Mouse (Mus musculus) lung, postnatal 0 days (tissue): ENCODE measurements around the gene Zbtb7b. TPM values are rescaled to one million over a fixed set of nuclear protein-coding genes. Genes with fewer than 3 reads are reported as not detected.

Source experiments
- ATAC-seq: fragments of 200-750 bp; cut with Nextera tagmentation; 2 replicates; pipeline ENCODE4 v1.8.0; 2017; ENCODE audit warnings: moderate library complexity
- DNase-seq: peaks from one replicate; pipeline ENCODE4 v3.0.0-alpha.2; 2016; ENCODE audit warnings: low spot score
- H3K27ac ChIP-seq: fragments of 300-500 bp; sonication (generic); 2 replicates; pipeline ENCODE4 v1.5.1; 2014; ENCODE audit warnings: antibody characterized with exemption, mild to moderate bottlenecking, low read length, mixed read lengths
- H3K27me3 ChIP-seq: fragments of 300-500 bp; sonication (generic); replicated peaks from 2 replicates; pipeline ENCODE4 v1.6.1; 2014; ENCODE audit warnings: low read length, mixed read lengths; ENCODE audit not compliant: insufficient read depth
- H3K36me3 ChIP-seq: fragments of 300-500 bp; sonication (generic); 2 replicates; pipeline ENCODE4 v1.6.1; 2014; ENCODE audit warnings: low read length, mixed read lengths; ENCODE audit not compliant: insufficient read depth
- H3K4me1 ChIP-seq: fragments of 300-500 bp; sonication (generic); 2 replicates; pipeline ENCODE4 v1.6.1; 2014; ENCODE audit warnings: antibody characterized with exemption, low read depth, low read length, mixed read lengths; ENCODE audit not compliant: insufficient read depth
- H3K4me2 ChIP-seq: fragments of 300-500 bp; sonication (generic); replicated peaks from 2 replicates; pipeline ENCODE4 v1.6.1; 2014; ENCODE audit warnings: low read depth, mild to moderate bottlenecking, low read length, moderate library complexity, mixed read lengths
- H3K4me3 ChIP-seq: fragments of 300-500 bp; sonication (generic); 2 replicates; pipeline ENCODE4 v1.5.1; 2014; ENCODE audit warnings: low read depth, low read length
- H3K9ac ChIP-seq: fragments of 300-500 bp; sonication (generic); replicated peaks from 2 replicates; pipeline ENCODE4 v1.6.1; 2014; ENCODE audit warnings: low read depth, mild to moderate bottlenecking
- H3K9me3 ChIP-seq: fragments of 300-500 bp; sonication (generic); 2 replicates; pipeline ENCODE4 v1.6.1; 2016; ENCODE audit warnings: low read length, mixed read lengths
- CTCF ChIP-seq: IDR thresholded peaks from 2 replicates; pipeline ENCODE4 v1.5.1; 2016; ENCODE audit warnings: antibody characterized with exemption, mild to moderate bottlenecking
- EP300 ChIP-seq: IDR thresholded peaks from 2 replicates; pipeline ENCODE4 v1.6.1; 2016; ENCODE audit warnings: antibody characterized with exemption, mild to moderate bottlenecking, control low read depth
- WGBS: fragments of 180-500 bp; shearing (Covaris S2); extraction: QIAGEN DNeasy Blood & Tissue Kit; methylation state at CpG from one replicate; pipeline ENCODE4 v1.1.7; 2014; 5-methylcytosine and 5-hydroxymethylcytosine counted together
- polyA plus RNA-seq: library from polyadenylated mRNA; unstranded; fragments of >200 nt; fragmentation: Nextera tagmentation; extraction: Ambion mirVana; gene quantifications from 2 replicates; pipeline ENCODE4 v1.2.1, GENCODE M21; 2015

Gene Zbtb7b
- polyA plus RNA-seq, 1 experiment from 2014 or later, result 7.3 TPM

- peak overlapping the region; percentile 94 for H3K4me2 ChIP-seq
- H3K4me3 ChIP-seq, result peak overlapping the region; percentile 69
- peak overlapping the region; percentile 83 for H3K27ac ChIP-seq
- peak; percentile 24; the same call in 1 of the 2 replicates for TF ChIP-seq EP300
- no peak for TF ChIP-seq CTCF
- 1% methylated on average over 38 of the region's 38 CpGs for WGBS
- no peaks in the 10 kb centered on the region for H3K9me3 ChIP-seq
- H3K4me1 ChIP-seq, result no peaks in the 10 kb centered on the region
- peak; percentile 82 for DNase-seq
- ATAC-seq, result peak; percentile 68
- H3K27me3 ChIP-seq, result no peaks in the 10 kb centered on the region
- peak overlapping the region; percentile 70 for H3K9ac ChIP-seq
- 0 out of 2 replicates have a peak, but pooled peaks cover 7% of the 10 kb centered on the region for H3K36me3 ChIP-seq
These were observed 45.4 kb downstream of the Zbtb7b start for GRCm38 (mm10) chr3:89348911-89349868.

- TF ChIP-seq CTCF (no peak), EP300 (peak; percentile 48)
- peak overlapping the region; percentile 83; the same call in 1 of the 2 replicates for H3K27ac ChIP-seq
- no peaks in the 10 kb centered on the region for H3K27me3 ChIP-seq
- DNase-seq (peak; percentile 60), ATAC-seq (peak; percentile 31)
- 72% methylated on average over 1 of the region's 1 CpGs for WGBS
- peak overlapping the region; percentile 69; the same call in 1 of the 2 replicates for H3K4me3 ChIP-seq
- H3K4me1 ChIP-seq, result no peaks in the 10 kb centered on the region
- H3K36me3 ChIP-seq, result 0 out of 2 replicates have a peak, but pooled peaks cover 7% of the 10 kb centered on the region
- no peak overlapping the region for H3K9ac ChIP-seq
- H3K4me2 ChIP-seq, result peak overlapping the region; percentile 94
- no peaks in the 10 kb centered on the region for H3K9me3 ChIP-seq
These were observed 46.7 kb downstream of the Zbtb7b start for GRCm38 (mm10) chr3:89347916-89348315.

- Histone ChIP-seq H3K27ac (no peak overlapping the region; the same call in 1 of the 2 replicates), H3K4me3 (no peak overlapping the region), H3K4me2 (0 out of 2 replicates have a peak overlapping the region, but pooled peaks have one; percentile 22), H3K9me3 (no peaks in the 10 kb centered on the region), H3K9ac (no peak overlapping the region), H3K36me3 (0 out of 2 replicates have a peak, but pooled peaks cover 7% of the 10 kb centered on the region), H3K27me3 (no peaks in the 10 kb centered on the region), H3K4me1 (no peaks in the 10 kb centered on the region)
- ATAC-seq (no peak), DNase-seq (no peak)
- 79% methylated on average over 9 of the region's 10 CpGs for whole genome bisulfite sequencing
- no peak for TF ChIP-seq EP300
- TF ChIP-seq CTCF, result no peak
These were observed 47.6 kb downstream of the Zbtb7b start for GRCm38 (mm10) chr3:89346815-89347540.

GRCm38 (mm10) chr3:89343279-89343678 is 51.3 kb downstream of the Zbtb7b start:
- no peak overlapping the region for H3K9ac ChIP-seq
- no peaks in the 10 kb centered on the region for H3K27me3 ChIP-seq
- no peak for TF ChIP-seq EP300
- TF ChIP-seq CTCF, result no peak
- no peak overlapping the region for H3K4me3 ChIP-seq
- DNase-seq, result no peak
- H3K9me3 ChIP-seq, result no peaks in the 10 kb centered on the region
- no peak for ATAC-seq
- H3K36me3 ChIP-seq, result 0 out of 2 replicates have a peak, but pooled peaks cover 7% of the 10 kb centered on the region
- H3K4me2 ChIP-seq, result no peak overlapping the region
- H3K4me1 ChIP-seq, result no peaks in the 10 kb centered on the region
- no peak overlapping the region for H3K27ac ChIP-seq
- WGBS, result 82% methylated on average over 7 of the region's 7 CpGs

- 68% methylated on average over 4 of the region's 4 CpGs for WGBS
- no peak overlapping the region for H3K27ac ChIP-seq
- no peaks in the 10 kb centered on the region for H3K27me3 ChIP-seq
- 0 out of 2 replicates have a peak, but pooled peaks cover 7% of the 10 kb centered on the region for H3K36me3 ChIP-seq
- H3K4me2 ChIP-seq, result no peak overlapping the region
- no peaks in the 10 kb centered on the region for H3K9me3 ChIP-seq
- ATAC-seq (no peak), DNase-seq (no peak)
- no peak for TF ChIP-seq CTCF
- TF ChIP-seq EP300, result no peak
- H3K9ac ChIP-seq, result no peak overlapping the region
- H3K4me3 ChIP-seq, result no peak overlapping the region
- no peaks in the 10 kb centered on the region for H3K4me1 ChIP-seq
These were observed 52.8 kb downstream of the Zbtb7b start for GRCm38 (mm10) chr3:89341794-89342193.

- Histone ChIP-seq H3K4me2 (no peak overlapping the region; the same call in 1 of the 2 replicates), H3K9me3 (no peaks in the 10 kb centered on the region), H3K4me1 (no peaks in the 10 kb centered on the region), H3K36me3 (0 out of 2 replicates have a peak, but pooled peaks cover 4% of the 10 kb centered on the region), H3K9ac (no peak overlapping the region), H3K27ac (no peak overlapping the region), H3K27me3 (no peaks in the 10 kb centered on the region), H3K4me3 (no peak overlapping the region)
- 9% methylated on average over 11 of the region's 11 CpGs for WGBS
- ATAC-seq (peak; percentile 18; the same call in 1 of the 2 replicates), DNase-seq (peak; percentile 68)
- peak; percentile 95 for TF ChIP-seq CTCF
- TF ChIP-seq EP300, result no peak
These were observed 54.1 kb downstream of the Zbtb7b start for GRCm38 (mm10) chr3:89340465-89340864.
